Mouse (Mus musculus) gastrocnemius, postnatal 10 days (tissue): ENCODE results near the gene Slc9a9. TPM values are rescaled to one million over a fixed set of nuclear protein-coding genes. Genes with fewer than 3 reads are reported as not detected.

ENCODE experiments used
- DNase-seq: peaks from one replicate; pipeline ENCODE4 v3.0.0; 2021; ENCODE audit warnings: mixed read lengths
- total RNA-seq, 2 experiments: library from RNA; stranded (reverse); gene quantifications; 2 replicates each; pipeline ENCODE4 v1.2.3; 2021

The Slc9a9 gene
- total RNA-seq, 2 experiments from 2014 or later = 4.3 to 6.3 TPM

- no peak for DNase-seq
These were observed 168.8 kb downstream of the Slc9a9 start for GRCm38 (mm10) chr9:94838479-94839031.

- DNase-seq = no peak
These were observed 169.5 kb downstream of the Slc9a9 start for GRCm38 (mm10) chr9:94839204-94839603.

GRCm38 (mm10) chr9:94840398-94840797 is 170.7 kb downstream of the Slc9a9 start:
- DNase-seq = no peak

- no peak for DNase-seq
These were observed 171.3 kb downstream of the Slc9a9 start for GRCm38 (mm10) chr9:94840972-94841371.

- no peak for DNase-seq
These were observed 174.5 kb downstream of the Slc9a9 start for GRCm38 (mm10) chr9:94844176-94844575.

- DNase-seq = no peak
These were observed 177.9 kb downstream of the Slc9a9 start for GRCm38 (mm10) chr9:94847624-94848023.

GRCm38 (mm10) chr9:94851550-94851949 is 181.8 kb downstream of the Slc9a9 start:
- DNase-seq = no peak

- DNase-seq = no peak
These were observed 186.4 kb downstream of the Slc9a9 start for GRCm38 (mm10) chr9:94856093-94856492.

GRCm38 (mm10) chr9:94868557-94868956 is 198.8 kb downstream of the Slc9a9 start:
- no peak for DNase-seq

GRCm38 (mm10) chr9:94869023-94869799 is 199.5 kb downstream of the Slc9a9 start:
- no peak for DNase-seq

GRCm38 (mm10) chr9:94882517-94882916 is 212.8 kb downstream of the Slc9a9 start:
- no peak for DNase-seq

- DNase-seq = no peak
These were observed 213.7 kb downstream of the Slc9a9 start for GRCm38 (mm10) chr9:94883435-94883834.

GRCm38 (mm10) chr9:94885151-94885550 is 215.4 kb downstream of the Slc9a9 start:
- no peak for DNase-seq

- no peak for DNase-seq
These were observed 219.9 kb downstream of the Slc9a9 start for GRCm38 (mm10) chr9:94889647-94890046.

- no peak for DNase-seq
These were observed 226.2 kb downstream of the Slc9a9 start for GRCm38 (mm10) chr9:94895882-94896281.

GRCm38 (mm10) chr9:94904180-94904579 is 234.5 kb downstream of the Slc9a9 start:
- no peak for DNase-seq

GRCm38 (mm10) chr9:94907020-94907610 is 237.4 kb downstream of the Slc9a9 start:
- DNase-seq = no peak

- DNase-seq = no peak
These were observed 242.4 kb downstream of the Slc9a9 start for GRCm38 (mm10) chr9:94912071-94912470.

- DNase-seq = no peak
These were observed 252.4 kb downstream of the Slc9a9 start for GRCm38 (mm10) chr9:94922062-94922461.

- no peak for DNase-seq
These were observed 256.1 kb downstream of the Slc9a9 start for GRCm38 (mm10) chr9:94925845-94926244.

GRCm38 (mm10) chr9:94927101-94927500 is 257.4 kb downstream of the Slc9a9 start:
- DNase-seq = no peak

GRCm38 (mm10) chr9:94945569-94946135 is 275.9 kb downstream of the Slc9a9 start:
- no peak for DNase-seq

- no peak for DNase-seq
These were observed 277.5 kb downstream of the Slc9a9 start for GRCm38 (mm10) chr9:94947246-94947645.
